Mouse (Mus musculus) left cerebral cortex, postnatal 25 days (tissue): ENCODE results near the gene Rnd3. TPM values are rescaled to one million over a fixed set of nuclear protein-coding genes. Genes with fewer than 3 reads are reported as not detected.
A peak's percentile ranks its signal among the peaks of the same experiment; 100 is the strongest.

Source experiments
- DNase-seq, 2 experiments: peaks; one replicate each; pipeline ENCODE4 v3.0.0; 2022; ENCODE audit warnings: low spot score in 2 of 2, mixed read lengths in 1 of 2
- intact Hi-C: fragments of 180-260 bp; cut with DNase I; formaldehyde crosslinking; loops from one replicate; pipeline ENCODE4 v1.15.1; 2025
- total RNA-seq, 2 experiments: library from RNA; stranded (reverse); gene quantifications; 2 replicates each; pipeline ENCODE4 v1.2.3; 2021

Rnd3 gene
- total RNA-seq, 2 experiments from 2014 or later: 16.6 to 21.8 TPM

- intact Hi-C loops: no loop called here
Observed at GRCm38 (mm10) chr2:51139218-51139911, 9.5 kb downstream of the Rnd3 start.

GRCm38 (mm10) chr2:51137726-51138125, 11.2 kb downstream of the Rnd3 start:
- DNase-seq: no peak

More at GRCm38 (mm10) chr2:51139218-51139911, 9.5 kb downstream of the Rnd3 start:
- no peak for DNase-seq

GRCm38 (mm10) chr2:51132181-51132580, 16.7 kb downstream of the Rnd3 start:
- intact Hi-C loops: no loop called here
- no peak for DNase-seq

More at GRCm38 (mm10) chr2:51137726-51138125, 11.2 kb downstream of the Rnd3 start:
- intact Hi-C loops: no loop called here

DNA sequence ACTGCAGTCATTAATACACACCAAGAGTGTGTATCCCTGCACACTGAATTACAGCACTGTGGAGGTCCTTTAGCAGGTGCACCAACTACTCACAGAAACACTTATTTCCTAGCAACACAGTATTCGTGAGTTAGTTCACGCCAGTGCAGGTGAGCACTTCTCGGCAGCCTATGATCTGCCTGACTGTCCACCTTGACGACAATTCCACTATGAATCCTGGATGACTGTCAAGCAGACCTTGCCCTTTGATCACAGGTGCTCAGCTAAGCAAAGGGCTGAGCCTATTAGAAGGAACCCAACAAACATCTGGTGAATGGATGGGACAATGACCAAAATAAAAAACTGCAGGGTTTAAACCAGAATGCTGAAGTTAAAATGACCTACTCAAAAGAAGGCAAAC, 20.8 kb downstream of the Rnd3 start:
- DNase-seq: no peak
- intact Hi-C loops: no loop called here

GRCm38 (mm10) chr2:51110271-51110670, 38.6 kb downstream of the Rnd3 start:
- intact Hi-C loops: no loop called here
- no peak for DNase-seq

- DNase-seq: no peak
- intact Hi-C loops: no loop called here
Observed at GRCm38 (mm10) chr2:51108631-51109030, 40.3 kb downstream of the Rnd3 start.

- no peak for DNase-seq
- intact Hi-C loops: no loop called here
Observed at GRCm38 (mm10) chr2:51101187-51101586, 47.7 kb downstream of the Rnd3 start.

DNA sequence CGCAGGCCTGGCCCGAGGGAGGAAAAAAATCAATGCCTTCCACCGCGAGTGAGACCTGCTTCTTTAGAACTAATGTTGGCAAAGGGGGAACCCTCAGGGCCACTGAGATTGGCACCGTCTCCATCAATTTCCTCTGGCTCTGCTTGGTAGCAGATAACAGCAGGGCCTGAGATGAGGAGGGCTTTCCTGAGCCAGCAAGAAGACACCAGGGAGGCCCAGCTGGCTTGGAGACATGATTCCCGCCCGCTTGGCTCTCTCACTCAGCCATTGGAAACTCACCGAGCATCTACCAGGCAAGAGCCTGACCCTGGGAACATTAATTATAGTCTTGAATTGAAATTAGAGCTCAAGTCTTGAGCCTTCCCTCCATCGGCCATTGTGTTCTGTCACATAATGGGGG, 48.9 kb downstream of the Rnd3 start:
- no peak for DNase-seq
- intact Hi-C loops: no loop called here

GRCm38 (mm10) chr2:51099240-51099639, 49.7 kb downstream of the Rnd3 start:
- intact Hi-C loops: no loop called here
- DNase-seq: no peak

GRCm38 (mm10) chr2:51090688-51091087, 58.2 kb downstream of the Rnd3 start:
- no peak for DNase-seq
- intact Hi-C loops: no loop called here

GRCm38 (mm10) chr2:51090049-51090448, 58.9 kb downstream of the Rnd3 start:
- DNase-seq: no peak
- intact Hi-C loops: no loop called here

GRCm38 (mm10) chr2:51088843-51089573, 59.9 kb downstream of the Rnd3 start:
- intact Hi-C loops: no loop called here
- no peak for DNase-seq

DNA sequence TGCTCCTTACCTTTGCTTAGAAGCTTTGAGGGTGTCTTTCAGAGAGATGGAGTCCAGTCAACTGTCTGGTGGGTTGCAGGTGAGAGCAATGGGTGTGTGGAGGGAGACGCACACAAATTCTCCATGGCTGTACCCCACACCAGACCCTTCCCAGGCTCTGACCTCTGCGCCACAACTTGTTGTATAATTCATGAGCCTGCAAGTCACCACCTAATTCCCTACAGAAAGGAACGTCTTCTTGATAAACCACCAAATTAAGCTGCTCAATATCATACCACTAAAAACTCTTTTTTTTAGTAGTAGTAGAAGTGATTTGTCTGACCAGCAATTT, 60.8 kb downstream of the Rnd3 start:
- intact Hi-C loops: no loop called here
- DNase-seq: no peak

GRCm38 (mm10) chr2:51087307-51088122, 61.4 kb downstream of the Rnd3 start:
- intact Hi-C loops: no loop called here
- DNase-seq: no peak

DNA sequence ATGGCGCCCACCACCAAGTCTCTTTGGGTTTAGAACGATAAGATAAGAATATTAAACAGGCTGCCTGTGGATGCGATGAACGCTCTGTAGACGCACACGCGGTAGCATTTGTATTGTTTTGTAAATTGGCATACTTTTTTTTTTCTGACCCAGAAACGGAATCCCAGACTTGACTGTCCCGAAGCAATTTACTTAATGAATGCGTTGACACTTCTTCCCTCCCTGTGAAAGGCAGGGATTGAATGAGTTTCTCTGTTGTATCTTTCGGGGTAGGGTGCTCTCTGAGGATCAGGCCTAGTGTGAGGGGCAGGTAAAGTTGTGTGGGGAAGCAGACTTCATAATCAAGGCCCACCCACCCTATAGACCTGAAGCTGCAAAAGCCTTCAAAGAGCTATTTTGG, 63.8 kb downstream of the Rnd3 start:
- intact Hi-C loops: no loop called here
- DNase-seq: no peak

- DNase-seq: peak in 1 of 2 experiments; percentile 23
- intact Hi-C loops: no loop called here
Observed at GRCm38 (mm10) chr2:51082714-51083351, 66.1 kb downstream of the Rnd3 start.
